Mouse (Mus musculus) embryonic facial prominence, embryonic 12.5 days (tissue): ENCODE measurements around the gene AF366264. TPM values are rescaled to one million over a fixed set of nuclear protein-coding genes. Genes with fewer than 3 reads are reported as not detected.

Experiments
- polyA plus RNA-seq: library from polyadenylated mRNA; unstranded; fragments of >200 nt; fragmentation: Nextera tagmentation; extraction: Ambion mirVana; gene quantifications from 2 replicates; pipeline ENCODE4 v1.2.1, GENCODE M21; 2016

The AF366264 gene
- polyA plus RNA-seq, 1 experiment from 2014 or later, result not detected

Other genes with a start within 250 kb of the AF366264 start
- 26.1 and 26.3 TPM in 2 replicates for gene Rasa3, start 160.8 kb downstream of the AF366264 start, polyA plus RNA-seq
- 0.25 and 0.35 TPM in 2 replicates for gene Cfap97d2, start 132.5 kb downstream of the AF366264 start, polyA plus RNA-seq
- 237 and 247 TPM in 2 replicates for gene Cdc16, start 80.7 kb downstream of the AF366264 start, polyA plus RNA-seq
- gene Upf3a, start 52.8 kb downstream of the AF366264 start, polyA plus RNA-seq, result 45.7 and 49.7 TPM in 2 replicates
- gene Champ1, start 31.3 kb upstream of the AF366264 start, polyA plus RNA-seq, result 43.9 and 44.3 TPM in 2 replicates
- gene Coprs, start 51.9 kb upstream of the AF366264 start, polyA plus RNA-seq, result 64.6 and 64.7 TPM in 2 replicates